Mouse (Mus musculus): Measurements from ENCODE around the gene Fkbp5.
A peak's percentile ranks its signal among the peaks of the same experiment; 100 is the strongest.
"Not testable (repeated sequence)": the region's sequence is repeated elsewhere in the genome, so short reads cannot be mapped to it uniquely, and the experiment has no call there.

The Fkbp5 gene

DNA sequence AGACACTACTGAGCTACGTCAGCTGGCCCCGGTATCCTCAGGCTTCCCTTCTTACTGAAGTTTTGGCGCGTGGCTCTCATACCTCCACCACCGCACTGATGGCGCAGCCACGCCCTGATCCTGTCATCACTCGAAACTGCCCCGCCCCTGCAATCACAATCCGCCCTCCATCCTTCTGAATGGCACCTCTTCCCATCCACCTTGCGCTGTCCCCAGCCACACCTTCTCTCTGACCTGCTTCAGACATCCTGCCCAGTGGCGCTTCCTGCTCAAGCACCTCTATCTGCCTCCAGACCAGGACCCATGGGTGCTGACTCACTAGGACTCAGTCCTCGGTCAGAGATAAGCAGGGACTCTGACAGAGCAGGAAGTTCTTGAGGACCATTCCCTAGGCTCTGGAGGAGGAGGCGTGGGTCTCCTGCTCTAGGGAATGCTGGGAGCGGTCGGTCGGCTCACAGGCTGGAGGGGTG lies 141.7 kb downstream of the Fkbp5 start:
- DNase-seq (ENCODE audit: low spot score in 2 of 2): no peak

DNA sequence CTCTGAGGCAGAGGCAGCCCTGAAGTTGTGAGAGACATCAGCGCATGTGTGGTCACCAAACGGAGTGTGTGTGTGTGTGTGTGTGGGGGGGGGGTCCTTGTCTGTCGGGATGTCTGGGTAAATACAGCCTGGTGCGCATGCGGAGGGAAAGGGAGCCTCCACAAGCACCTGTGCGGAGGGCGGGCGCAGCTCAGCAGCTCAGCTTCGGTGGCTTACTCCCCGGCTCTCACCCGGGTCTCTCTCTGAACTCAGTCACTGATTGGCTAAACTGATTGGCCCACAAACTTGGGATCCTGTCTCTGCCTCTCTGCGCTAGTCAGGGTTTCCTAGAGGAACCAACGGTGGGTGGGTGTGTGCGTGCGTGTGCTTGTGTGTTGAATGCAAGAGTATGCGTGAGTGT lies 142.8 kb downstream of the Fkbp5 start:
- peak; percentile 79 to 84 for DNase-seq (ENCODE audit: low spot score in 2 of 2)

DNA sequence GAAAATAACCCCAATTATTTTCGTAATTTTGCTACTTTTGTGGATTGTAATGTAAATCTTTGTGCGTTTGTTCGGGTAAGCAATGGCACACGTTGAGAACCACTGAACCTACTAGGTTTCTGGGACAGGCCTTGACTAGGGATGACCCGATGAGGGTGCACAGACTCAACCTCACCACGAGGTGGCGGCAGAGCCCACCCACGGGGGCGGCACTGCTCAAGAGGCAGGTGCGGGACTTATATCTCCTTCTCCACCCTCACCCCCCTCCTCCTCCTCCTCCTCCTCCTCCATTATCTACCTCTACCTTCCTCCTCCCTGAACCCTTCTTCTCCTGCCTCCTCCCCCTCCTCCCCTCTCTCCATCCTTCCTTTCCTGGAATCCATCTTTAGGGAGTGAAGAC lies 143.5 kb downstream of the Fkbp5 start:
- peak; percentile 80 to 94 for DNase-seq (ENCODE audit: low spot score in 2 of 2)

DNA sequence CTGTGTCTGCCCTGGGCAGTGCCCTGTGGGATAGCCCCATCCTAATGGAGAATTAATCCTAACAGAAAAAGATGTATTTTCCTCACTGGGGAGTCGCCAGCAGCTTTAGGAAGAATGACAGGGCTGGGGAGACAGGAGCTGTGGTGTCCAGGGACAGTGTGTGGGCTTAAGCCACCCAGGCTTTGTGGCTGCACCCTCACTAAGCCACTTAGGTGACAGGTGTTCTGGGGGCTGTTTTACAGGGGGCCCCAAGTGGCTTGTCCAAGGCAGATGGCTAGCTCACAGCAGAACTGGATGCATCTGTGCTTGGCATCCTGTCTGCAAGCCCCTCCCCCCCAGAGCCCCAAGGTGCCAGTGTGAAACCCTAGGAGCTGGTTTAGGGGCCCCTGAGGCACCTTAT lies 145.4 kb downstream of the Fkbp5 start:
- DNase-seq (ENCODE audit: low spot score in 2 of 2): no peak

DNA sequence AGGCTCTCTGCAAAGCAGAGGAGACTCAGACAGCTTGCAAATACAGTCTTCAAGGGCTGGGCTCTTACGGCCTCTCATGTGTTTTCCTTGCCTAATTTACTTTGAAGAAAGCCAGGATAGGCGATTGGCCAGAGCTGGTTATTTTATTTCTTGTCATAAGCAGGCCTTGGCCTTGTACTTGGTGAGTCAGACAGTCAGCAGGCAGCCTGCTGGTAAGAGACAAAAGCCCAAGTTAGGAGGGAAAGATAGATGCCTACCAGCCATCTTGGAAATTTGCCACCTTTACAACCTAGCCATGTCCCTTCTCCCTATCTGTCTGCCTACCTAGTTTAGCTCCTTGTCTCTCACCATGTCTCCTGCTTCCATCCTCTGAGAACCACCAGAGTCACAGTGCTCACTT lies 146.0 kb downstream of the Fkbp5 start:
- DNase-seq (ENCODE audit: low spot score in 2 of 2): no peak

DNA sequence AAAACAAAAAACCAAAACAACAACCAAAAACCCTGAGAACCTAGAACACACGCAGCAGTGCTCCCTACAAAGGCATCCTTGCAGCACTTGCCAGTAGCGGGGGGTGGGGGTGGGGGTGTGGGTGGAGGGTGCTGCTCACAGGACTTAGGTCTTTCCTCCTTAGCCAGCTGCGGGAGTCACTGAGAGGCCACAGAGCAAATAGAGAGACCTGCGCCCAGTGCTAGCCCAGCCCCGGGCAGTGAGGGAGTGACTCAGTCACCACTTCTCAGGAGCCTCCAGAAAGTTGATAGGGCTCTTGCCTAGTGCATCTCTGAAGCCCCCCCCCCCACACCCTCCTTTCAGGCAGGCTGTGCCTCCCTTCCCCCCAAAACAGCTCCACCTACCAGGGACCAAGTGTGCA lies 148.3 kb downstream of the Fkbp5 start:
- DNase-seq (ENCODE audit: low spot score in 2 of 2): no peak

DNA sequence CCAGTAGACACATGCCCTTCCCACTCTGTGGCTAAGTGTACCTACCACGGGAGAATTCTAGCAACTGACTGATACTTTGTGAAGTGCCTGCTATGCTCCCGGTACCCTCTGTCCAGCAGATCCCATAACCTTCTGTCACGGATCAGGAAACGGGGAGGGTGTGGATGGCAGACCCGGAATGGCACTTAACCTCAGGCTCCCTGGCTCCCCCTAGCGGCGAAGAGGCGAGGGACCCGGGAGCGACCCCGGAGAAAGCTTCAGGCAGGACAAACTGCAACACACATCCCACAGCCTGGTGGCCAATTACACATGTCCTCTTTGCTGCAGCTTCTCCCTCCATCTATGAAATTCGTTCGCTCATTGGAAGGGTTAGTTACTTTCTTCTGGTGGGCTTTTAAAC lies 148.9 kb downstream of the Fkbp5 start:
- peak; percentile 55 to 90 for DNase-seq (ENCODE audit: low spot score in 2 of 2)

DNA sequence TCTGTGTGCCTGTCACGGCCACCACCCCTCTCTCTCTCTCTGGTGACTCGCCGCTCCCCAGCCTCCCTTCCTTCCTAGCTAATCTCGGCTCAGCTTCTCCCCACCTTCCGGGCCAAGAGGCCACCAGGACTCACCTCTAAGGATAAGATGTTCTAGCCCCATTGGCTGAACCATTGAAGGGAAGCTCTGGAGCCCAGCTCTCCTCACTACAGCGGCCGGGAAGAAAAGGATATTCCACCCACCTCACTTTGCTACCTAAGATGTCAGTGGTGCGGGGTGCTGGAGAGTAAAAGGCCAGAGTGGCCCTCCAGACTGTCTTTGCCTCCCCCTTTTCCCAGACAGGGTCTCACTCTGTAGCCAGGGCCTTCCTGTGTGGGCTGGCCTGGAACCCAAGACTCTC lies 152.2 kb downstream of the Fkbp5 start, which contains the start of gene Tulp1:
TSS of gene Tulp1 (minus strand) at position 101 of the 400 bp plus-strand sequence.
- no peak for DNase-seq (ENCODE audit: low spot score in 2 of 2)

DNA sequence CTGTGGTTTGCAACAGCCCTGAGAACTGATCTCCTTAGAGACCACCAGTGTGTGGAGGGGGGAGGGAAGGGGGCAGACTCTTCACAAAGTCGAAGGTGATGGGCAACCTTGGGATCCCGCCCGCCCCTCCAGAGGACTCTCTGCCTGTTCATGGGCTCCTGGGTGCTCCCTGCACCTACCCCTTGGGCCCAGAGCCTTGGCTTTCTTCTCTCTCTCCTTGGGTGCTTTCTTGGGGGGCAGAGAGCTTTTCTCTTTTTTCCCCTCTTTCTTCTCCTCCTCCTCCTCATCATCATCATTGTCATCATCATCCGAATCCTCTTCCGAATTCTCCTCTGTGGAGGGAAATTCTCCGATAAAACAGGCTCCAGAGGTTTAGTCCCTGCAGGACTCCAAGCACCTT lies 153.8 kb downstream of the Fkbp5 start:
- DNase-seq (ENCODE audit: low spot score in 2 of 2): no peak

DNA sequence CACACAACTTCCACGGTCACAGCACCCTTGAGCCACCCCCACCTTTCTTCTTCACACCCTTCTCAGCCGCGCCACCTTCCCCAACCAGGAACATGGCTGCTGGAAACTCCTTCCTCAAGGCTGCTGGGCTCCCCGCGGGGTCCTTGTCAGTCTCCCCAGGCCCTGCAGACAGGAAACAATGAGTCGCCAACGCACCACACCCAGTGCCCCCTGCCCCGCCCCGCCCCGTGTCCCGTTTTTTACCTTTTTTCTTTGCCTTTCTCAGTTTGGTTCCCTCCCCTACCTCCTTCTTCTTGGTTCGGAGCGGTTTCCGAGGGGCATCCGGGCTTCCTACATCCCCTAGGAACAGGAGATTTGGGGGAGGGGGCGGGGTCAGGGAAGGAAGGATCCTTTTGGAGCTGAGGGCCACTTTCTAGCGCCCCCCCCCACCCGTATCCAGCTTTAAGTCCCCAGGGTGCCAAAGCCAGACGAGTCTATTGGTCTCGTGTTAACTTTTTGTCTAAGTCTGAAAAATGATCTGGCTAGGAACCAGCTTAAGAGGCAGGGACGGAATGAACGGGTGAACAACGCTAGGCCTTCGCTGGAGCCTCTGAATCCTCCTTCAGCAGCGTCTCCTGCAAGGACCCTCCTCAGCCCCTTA lies 154.6 kb downstream of the Fkbp5 start:
- DNase-seq (ENCODE audit: low spot score in 2 of 2): no peak

DNA sequence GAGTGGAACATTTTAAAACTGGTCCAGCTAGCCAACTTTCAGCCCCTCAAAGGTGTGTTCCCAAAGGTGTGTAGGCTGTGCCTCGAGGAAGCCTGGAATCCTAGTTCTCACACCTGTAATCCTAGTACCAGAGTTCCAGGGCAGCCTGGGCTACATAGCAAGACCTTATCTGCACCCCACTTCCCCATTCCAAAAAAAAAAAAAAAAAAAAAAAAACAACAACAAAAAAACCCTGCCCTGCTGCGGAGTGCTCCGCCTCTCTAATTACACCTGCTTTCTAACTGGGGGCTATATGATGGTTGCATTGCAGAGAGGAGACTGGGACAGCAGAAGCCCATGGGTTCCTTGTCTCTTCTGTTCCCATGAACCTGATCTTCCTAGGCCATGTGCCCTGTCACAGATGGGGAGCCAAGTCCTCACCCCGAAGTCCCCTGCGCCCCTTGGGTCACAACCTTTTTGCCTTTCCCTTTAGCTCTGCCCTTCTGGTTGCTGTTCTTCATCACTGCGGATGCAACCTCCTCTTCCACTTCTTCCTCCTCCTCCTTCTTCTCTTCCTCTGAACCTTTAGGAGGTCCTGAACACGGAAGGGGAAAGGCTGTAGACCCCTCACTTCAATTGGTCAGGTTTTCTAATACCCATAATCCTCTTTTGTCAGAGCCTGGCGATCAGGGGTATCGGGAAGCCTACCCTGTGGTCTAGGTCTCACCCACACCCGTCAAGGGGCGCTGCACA lies 155.2 kb downstream of the Fkbp5 start:
- no peak for DNase-seq (ENCODE audit: low spot score in 2 of 2)

DNA sequence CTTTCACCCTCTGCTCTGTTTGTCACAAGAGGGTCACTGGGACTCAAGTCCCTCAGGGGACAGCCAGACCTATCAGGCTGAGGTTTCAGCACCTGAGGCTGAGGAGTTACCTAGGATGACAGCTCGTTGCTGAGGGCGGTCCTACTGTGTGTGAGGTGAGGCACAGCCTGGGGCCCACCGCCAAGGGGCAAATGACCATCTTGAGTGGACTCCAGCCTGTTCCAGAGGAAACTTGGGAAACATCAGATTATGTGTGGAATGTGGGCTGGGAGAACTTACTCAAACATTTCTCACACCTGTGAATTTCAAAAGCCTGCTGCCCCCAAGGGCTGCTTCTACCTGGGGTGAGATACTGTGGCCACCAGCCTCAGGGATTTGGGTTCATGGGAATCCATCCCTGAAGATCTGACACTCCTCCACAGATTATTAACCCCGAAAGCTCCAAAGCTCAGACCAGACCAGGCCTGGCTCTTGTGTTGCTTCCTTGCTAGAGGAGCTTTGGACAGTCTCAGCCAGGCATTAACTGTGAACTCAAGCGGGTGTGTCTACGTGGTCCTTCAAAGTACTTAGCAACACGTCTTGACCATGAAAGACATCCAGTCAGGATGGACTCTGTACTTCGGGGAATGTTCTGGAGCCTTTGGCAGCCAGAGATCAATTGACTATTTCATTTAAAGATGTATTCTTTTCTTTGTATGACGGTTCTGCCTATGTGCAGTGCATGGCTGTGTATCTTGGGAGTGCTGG lies 156.6 kb downstream of the Fkbp5 start:
- no peak for DNase-seq (ENCODE audit: low spot score in 2 of 2)

DNA sequence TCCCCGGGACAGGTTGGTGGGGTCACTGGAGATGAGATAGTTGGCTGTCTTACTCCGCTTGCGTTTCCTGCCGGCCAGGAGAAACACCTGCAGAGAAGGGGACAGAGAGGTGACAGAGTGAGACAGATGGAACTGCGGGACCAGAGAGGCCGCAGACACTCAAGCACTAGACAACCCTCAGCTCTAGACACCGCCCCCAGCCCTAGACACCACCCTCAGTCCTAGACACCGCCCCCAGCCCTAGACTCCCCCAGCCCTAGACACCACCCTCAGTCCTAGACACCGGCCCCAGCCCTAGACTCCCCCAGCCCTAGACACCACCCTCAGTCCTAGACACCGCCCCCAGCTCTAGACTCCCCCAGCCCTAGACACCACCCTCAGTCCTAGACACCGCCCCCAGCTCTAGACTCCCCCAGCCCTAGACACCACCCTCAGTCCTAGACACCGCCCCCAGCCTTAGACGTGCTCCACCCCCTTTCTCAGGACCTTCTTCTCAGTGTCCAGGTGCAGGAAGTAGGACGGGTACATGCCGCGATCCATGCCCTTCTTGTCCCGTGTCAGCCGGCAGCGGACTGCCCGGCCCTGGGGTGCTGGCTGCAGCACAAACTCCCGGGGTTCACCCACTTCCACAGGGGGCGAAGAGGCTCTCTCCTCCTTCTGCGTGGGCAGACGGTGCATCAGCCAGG lies 158.6 kb downstream of the Fkbp5 start:
- not testable (repeated sequence) for DNase-seq (ENCODE audit: low spot score in 2 of 2)

DNA sequence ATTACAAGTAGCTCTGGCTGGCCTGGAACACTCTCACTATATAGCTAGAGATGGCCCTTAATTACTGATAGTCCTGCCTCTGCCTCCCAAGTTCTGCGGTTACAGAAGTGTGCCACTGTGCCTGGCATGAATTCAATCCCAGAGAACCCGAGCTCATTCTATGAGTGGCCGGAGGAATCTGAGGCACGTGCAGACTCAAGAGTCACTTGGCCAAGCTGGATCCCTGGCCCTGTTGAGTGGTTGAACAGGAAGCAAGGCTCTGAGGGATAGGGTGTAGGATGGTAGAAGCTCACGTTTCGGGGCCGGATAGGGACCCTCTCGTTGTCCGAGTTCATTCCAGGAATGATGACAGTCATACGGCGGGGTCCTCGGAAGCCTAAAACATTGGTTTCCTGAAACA lies 161.5 kb downstream of the Fkbp5 start:
- DNase-seq (ENCODE audit: low spot score in 2 of 2): no peak

DNA sequence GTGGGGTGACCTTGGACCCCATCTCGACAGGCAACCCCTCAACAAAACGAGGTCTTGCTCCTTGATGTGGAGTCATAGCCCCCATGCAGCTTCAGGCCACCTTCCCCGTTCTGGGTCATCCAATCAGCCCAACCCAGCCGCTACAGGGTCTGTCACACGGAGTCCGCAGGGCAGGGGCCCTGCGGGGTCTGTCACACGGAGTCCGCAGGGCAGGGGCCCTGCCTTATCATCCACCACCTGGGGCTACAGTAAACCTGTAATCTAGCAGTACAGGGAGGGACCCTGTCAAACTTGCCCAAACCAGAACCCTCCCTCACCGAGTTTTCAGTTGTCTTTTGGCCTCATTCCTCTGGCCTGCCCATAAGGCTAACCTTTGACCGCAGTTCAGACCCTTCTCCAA lies 165.3 kb downstream of the Fkbp5 start:
- DNase-seq (ENCODE audit: low spot score in 2 of 2): no peak

DNA sequence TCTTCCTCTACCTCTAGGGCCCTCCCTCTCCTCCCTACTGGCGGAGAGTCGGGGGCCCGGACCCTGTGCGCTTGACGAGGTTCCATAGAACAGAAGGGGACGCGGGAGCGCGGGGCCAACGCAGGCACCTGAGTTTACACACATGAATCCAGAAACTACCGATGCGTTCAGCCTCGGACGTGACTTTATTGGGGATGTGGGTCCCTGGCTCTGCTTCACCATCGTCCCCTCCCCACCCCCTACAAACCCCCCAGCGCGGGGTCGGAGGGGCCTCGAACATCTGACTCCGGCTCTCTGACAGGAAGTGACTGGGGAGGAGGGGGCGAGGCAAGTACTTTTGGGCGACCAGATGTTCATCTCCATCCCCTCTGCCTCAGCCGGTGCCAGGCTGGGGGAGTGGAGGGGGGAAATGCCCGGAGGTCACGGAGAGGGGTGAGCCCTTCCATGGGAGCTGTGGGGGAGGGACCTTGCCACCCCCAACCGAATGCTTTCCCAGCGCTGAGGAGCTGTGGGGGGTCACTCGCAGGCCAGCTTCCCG lies 165.9 kb downstream of the Fkbp5 start:
- DNase-seq (ENCODE audit: low spot score in 2 of 2): peak; percentile 36 to 41

DNA sequence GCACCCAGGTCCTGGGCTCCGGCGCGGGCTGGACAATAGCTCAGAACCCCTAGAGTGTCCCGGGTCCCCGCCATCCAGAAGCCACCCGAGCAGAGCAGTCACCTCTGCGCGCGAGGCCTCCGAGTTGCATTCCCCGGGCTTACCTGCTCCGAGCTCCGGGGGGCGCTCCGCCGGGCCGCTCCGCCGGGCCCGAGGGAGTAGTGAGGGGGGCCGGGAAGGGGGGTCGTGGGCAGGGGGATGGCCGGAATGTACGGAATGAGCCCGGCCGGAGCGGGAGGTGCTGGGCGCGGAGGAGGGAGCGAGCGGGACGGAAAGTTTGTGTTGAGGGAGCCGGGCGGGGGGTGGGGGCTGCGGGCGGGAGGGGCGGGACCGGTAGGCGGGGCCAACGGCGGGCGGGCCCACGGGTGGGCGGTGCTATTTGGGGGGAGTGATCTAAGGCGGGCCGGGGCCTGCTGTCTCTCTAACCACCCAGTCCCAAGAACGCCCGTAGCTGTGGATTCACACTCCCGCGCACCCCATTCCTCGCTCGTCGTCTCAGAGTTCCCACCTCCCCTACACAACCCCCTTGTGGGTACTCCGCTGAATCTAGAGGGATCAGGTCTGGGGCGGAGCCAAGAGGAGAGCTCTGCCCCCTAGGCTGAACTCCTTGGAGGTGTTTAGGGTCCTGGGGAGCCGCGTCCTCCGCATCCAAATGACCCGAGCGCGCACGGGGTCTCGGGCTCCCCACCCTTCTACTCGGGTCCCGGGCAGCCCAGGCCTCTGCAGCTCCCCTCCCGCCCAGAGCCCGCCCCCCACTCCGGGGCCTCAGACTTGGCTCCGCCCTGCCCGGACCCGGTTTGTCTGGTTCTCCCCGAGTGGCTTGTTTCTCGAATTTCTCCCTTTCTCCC lies 166.6 kb downstream of the Fkbp5 start, which contains the start of gene Tead3:
TSS of gene Tead3 (minus strand) at position 352 of the 887 bp plus-strand sequence.
- DNase-seq (ENCODE audit: low spot score in 2 of 2): peak; percentile 66 to 83

DNA sequence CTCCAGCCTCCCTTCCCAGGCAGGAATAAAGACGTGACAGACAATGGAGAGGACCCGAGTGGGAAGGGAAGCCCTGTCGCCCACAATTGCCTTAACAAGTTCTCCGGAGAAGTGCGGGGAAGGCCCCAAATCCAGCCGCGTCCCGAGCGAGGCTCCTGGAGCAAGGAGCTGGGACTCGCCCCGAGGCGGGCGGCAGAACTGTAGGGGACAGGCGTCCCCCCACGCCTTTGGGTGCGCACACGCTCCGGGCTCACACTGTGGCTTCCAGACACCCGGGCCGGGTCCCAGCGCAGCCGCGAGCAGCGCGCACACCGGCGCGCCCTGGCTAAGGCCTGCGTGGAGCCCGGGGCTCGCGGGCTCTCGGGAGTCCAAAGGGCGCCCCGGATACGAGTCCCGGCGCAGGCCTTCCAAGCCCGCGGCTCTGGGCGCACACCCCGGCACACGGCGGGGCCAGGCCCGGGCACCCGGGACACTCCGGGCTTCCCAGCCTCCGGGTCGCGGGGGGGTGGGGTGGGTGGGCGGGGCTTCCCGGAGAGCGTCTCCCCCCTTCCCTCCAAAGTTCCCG lies 167.3 kb downstream of the Fkbp5 start:
- peak in 1 of 2 experiments; percentile 35 for DNase-seq (ENCODE audit: low spot score in 2 of 2)

DNA sequence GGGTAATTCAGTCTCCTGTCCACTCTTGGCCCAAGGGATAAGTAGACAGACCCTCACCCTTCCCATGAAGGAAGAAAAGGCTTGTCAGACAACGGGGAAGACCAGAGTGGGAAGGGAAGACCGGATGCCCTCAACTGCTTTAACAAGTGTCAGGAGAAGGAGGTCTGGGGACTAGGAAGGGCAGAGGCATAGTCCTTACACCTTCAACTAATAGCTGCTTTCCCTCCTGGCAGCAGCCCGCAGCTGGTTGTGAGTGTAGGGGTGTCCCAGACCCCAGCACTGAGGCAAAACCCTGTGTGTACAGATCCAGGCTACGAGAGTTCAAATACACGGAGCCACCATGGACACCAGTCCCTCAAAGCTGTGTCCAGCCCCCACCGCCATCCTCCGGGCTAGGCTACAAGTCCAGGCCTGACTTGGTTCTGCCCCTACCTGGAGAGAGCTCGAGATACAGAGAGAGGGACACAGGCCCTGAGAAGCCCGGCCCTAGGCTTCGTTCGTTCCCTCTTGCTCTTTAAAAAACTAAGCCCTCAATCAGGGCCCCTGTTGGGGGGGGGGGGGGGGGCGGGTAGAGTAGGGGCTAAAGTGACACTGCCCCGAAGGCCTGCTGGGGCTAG lies 168.0 kb downstream of the Fkbp5 start:
- no peak for DNase-seq (ENCODE audit: low spot score in 2 of 2)

Data from thymus, postnatal 10 days (tissue).